Comparison of ENCODE assay signal across 8 mouse cellular contexts in the genomic region with DNA sequence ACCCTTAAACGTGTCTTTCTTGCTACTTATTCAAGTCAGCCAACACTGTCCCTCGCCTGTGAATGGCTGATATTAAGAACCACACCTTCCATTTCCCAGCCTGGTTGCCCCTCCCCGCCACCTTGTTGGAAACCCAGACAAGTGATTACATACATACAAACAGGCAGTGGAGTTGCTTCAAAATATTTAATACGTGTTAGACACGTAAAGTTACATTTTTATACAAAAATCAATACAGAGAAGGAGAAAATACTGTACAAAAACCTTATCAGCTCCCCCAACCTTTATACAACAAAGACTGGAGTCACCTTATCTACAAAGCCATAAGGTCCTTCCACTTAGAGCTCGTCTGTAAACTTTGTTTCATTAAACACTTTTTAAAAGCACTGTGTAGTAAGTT. TPM values are rescaled to one million over a fixed set of nuclear protein-coding genes. Genes with fewer than 3 reads are reported as not detected.
DNase-seq lines count a peak whose midpoint lies in the region; ATAC-seq and TF ChIP-seq lines count a peak whose summit lies in the region.

No protein-coding gene starts in this region.

- TF ChIP-seq EP300 in CH12.LX (IDR thresholded peaks at IDR 0.05; ENCODE audit: low read length) = no peak

- no peak for ATAC-seq in forebrain, embryonic 13.5 days
- ATAC-seq in liver, embryonic 15.5 days (ENCODE audit: insufficient read depth) = peak; percentile 41

- H3K4me1 ChIP-seq in CH12.LX (ENCODE audit: control insufficient read depth in 1 of 2, insufficient read depth in 2 of 2) = peaks cover 4 to 37% of the 10 kb centered on the region in 2 experiments; a peak in 3 of 4 replicates
- H3K4me1 ChIP-seq in forebrain, embryonic 13.5 days = peaks cover 57% of the 10 kb centered on the region
- H3K4me1 ChIP-seq in liver, embryonic 15.5 days (replicated peaks) = peaks cover 40% of the 10 kb centered on the region

- no peak; the same call in 1 of the 2 replicates for TF ChIP-seq RAD21 in CH12.LX (IDR thresholded peaks at IDR 0.05; ENCODE audit: low read depth, low read length)

- no peaks in the 10 kb centered on the region for H3K9me3 ChIP-seq in CH12.LX (replicated peaks; ENCODE audit: low read length)
- H3K9me3 ChIP-seq in forebrain, embryonic 13.5 days (replicated peaks) = no peaks in the 10 kb centered on the region
- H3K9me3 ChIP-seq in liver, embryonic 15.5 days (replicated peaks) = no peaks in the 10 kb centered on the region

- dilution Hi-C loops in CH12.LX (cut with MboI; ENCODE audit: extremely low pct_ligation_motif_present, extremely low pct_unique_long_range_greater_than_20kb, low sequenced_read_pairs) = no loop called here

- H3K36me3 ChIP-seq in CH12.LX (replicated peaks in 1 of 2; ENCODE audit: control insufficient read depth in 1 of 2, insufficient read depth in 1 of 2, low read length in 1 of 2) = peaks cover 0 to 9% of the 10 kb centered on the region in 2 experiments
- peaks cover 6% of the 10 kb centered on the region; the same call in 1 of the 2 replicates for H3K36me3 ChIP-seq in forebrain, embryonic 13.5 days (ENCODE audit: poor library complexity, severe bottlenecking)
- H3K36me3 ChIP-seq in liver, embryonic 15.5 days (replicated peaks) = peaks cover 4% of the 10 kb centered on the region; the same call in 1 of the 2 replicates

- H3K4me2 ChIP-seq in CH12.LX (ENCODE audit: insufficient read depth, low read depth, poor library complexity, severe bottlenecking) = peak overlapping the region; percentile 34
- H3K4me2 ChIP-seq in forebrain, embryonic 13.5 days = peak overlapping the region; percentile 69
- peak overlapping the region; percentile 76 for H3K4me2 ChIP-seq in liver, embryonic 15.5 days

- no peaks in the 10 kb centered on the region for H3K27me3 ChIP-seq in CH12.LX (replicated peaks)
- H3K27me3 ChIP-seq in forebrain, embryonic 13.5 days = no peaks in the 10 kb centered on the region
- no peaks in the 10 kb centered on the region for H3K27me3 ChIP-seq in liver, embryonic 15.5 days

- peak overlapping the region; percentile 90 for H3K9ac ChIP-seq in CH12.LX (ENCODE audit: insufficient read depth, low read depth)
- peak overlapping the region; percentile 100 for H3K9ac ChIP-seq in forebrain, embryonic 13.5 days
- H3K9ac ChIP-seq in liver, embryonic 15.5 days = peak overlapping the region; percentile 100

- WGBS in forebrain, embryonic 13.5 days = 17% methylated on average over 6 of the region's 6 CpGs
- WGBS in liver, embryonic 15.5 days (ENCODE audit: insufficient replicate concordance) = 6% methylated on average over 6 of the region's 6 CpGs

- no peak overlapping the region for H3K27ac ChIP-seq in CH12.LX (ENCODE audit: insufficient read depth, low read depth)
- 0 out of 2 replicates have a peak overlapping the region, but pooled peaks have one; percentile 81 for H3K27ac ChIP-seq in forebrain, embryonic 13.5 days
- H3K27ac ChIP-seq in liver, embryonic 15.5 days (replicated peaks) = peak overlapping the region; percentile 91

- peaks cover 23% of the 10 kb centered on the region for H3K79me2 ChIP-seq in CH12.LX (replicated peaks; ENCODE audit: control insufficient read depth, extremely low read depth, insufficient read depth, poor library complexity, severe bottlenecking)

- in situ Hi-C loops in CH12.LX (cut with MboI; ENCODE audit: low pct_ligation_motif_present, low pct_unique_long_range_greater_than_20kb, low sequenced_read_pairs) = loop anchor here (5.0 kb wide), 1 partner anchor 45 kb away; no protein-coding TSS in a partner anchor

- peak overlapping the region; percentile 75 to 95 (median 92) for H3K4me3 ChIP-seq in CH12.LX (replicated peaks in 1 of 3; ENCODE audit: low read depth in 2 of 3, low read length in 2 of 3, poor library complexity in 1 of 3)
- peak overlapping the region; percentile 98 for H3K4me3 ChIP-seq in forebrain, embryonic 13.5 days
- H3K4me3 ChIP-seq in liver, embryonic 15.5 days (replicated peaks) = peak overlapping the region; percentile 99

- DNase-seq in 3T3-L1 (ENCODE audit: low read depth, low spot score) (peak; percentile 72), CH12.LX (ENCODE audit: extremely low read depth) (peak; percentile 59)
- DNase-seq in spleen, postnatal 4 days (ENCODE audit: low spot score in 2 of 2) = peak; percentile 72 to 73
- no peak for DNase-seq in left cerebral cortex, adult 8-10 months (ENCODE audit: low spot score in 2 of 2)
- DNase-seq in thymus, postnatal 10 days (ENCODE audit: low spot score in 2 of 2) = no peak
- no peak for DNase-seq in left cerebral cortex, adult 9 months (ENCODE audit: low spot score in 2 of 2)

- TF ChIP-seq POLR2A in CH12.LX (IDR thresholded peaks at IDR 0.05; ENCODE audit: low read depth, low read length) = no peak

- no peak for TF ChIP-seq CTCF in CH12.LX (conservative IDR thresholded peaks at IDR 0.05 in 1 of 2, IDR thresholded peaks at IDR 0.05 in 1 of 2; ENCODE audit: low read depth in 2 of 2, low read length in 2 of 2)

TF ChIP-seq in CH12.LX, 34 proteins besides CTCF, POLR2A, EP300 and RAD21:
- TF ChIP-seq PAX5 (IDR thresholded peaks at IDR 0.05; ENCODE audit: low read length) (no peak), POLR2AphosphoS2 (IDR thresholded peaks at IDR 0.05; ENCODE audit: low read depth, low read length) (peak; percentile 27; the same call in 1 of the 2 replicates), CHD1 (IDR thresholded peaks at IDR 0.05; ENCODE audit: low read depth, low read length) (peak; percentile 58; the same call in 1 of the 2 replicates)

RNA-seq across cellular contexts. Expression of a gene that starts 2.1 kb away (rescaled TPM):
- total RNA-seq in CH12.LX (2012; rRNA removed) = 53.0 and 59.3 TPM in 2 replicates
- 47.7 and 54.2 TPM in 2 replicates for total RNA-seq in CH12.LX (2014; rRNA removed)
- 58.8 and 59.7 TPM in 2 replicates for polyA plus RNA-seq in CH12.LX (2012; ENCODE audit: insufficient read length, low read depth)
- 8.6 and 12.2 TPM in 2 replicates for polyA plus RNA-seq in forebrain, embryonic 13.5 days (2015; fragmentation: Nextera tagmentation; extraction: Ambion mirVana)
- 2.5 and 2.7 TPM in 2 replicates for polyA plus RNA-seq in liver, embryonic 15.5 days (2015; fragmentation: Nextera tagmentation; extraction: Ambion mirVana)
- total RNA-seq in left cerebral cortex, adult 8-10 months (2022) = 10 to 100 TPM; 43.5 to 50.4 (median 47.5) TPM

RNA-seq across cellular contexts. Expression of a gene that starts 49.3 kb away (rescaled TPM):
- 3.5 and 4.3 TPM in 2 replicates for total RNA-seq in CH12.LX (2012; rRNA removed)
- total RNA-seq in CH12.LX (2014; rRNA removed) = 7.1 and 7.9 TPM in 2 replicates
- 6.1 and 7.6 TPM in 2 replicates for polyA plus RNA-seq in CH12.LX (2012; ENCODE audit: insufficient read length, low read depth)
- 0.50 and 0.52 TPM in 2 replicates for polyA plus RNA-seq in forebrain, embryonic 13.5 days (2015; fragmentation: Nextera tagmentation; extraction: Ambion mirVana)
- polyA plus RNA-seq in liver, embryonic 15.5 days (2015; fragmentation: Nextera tagmentation; extraction: Ambion mirVana) = 0.71 and 0.76 TPM in 2 replicates
- 1 to 10 TPM; 4.2 to 5.1 (median 4.7) TPM for total RNA-seq in left cerebral cortex, adult 8-10 months (2022)

Comparison
In these comparisons a context has a peak if more than half of its experiments do, and no peak if none do; other contexts are left out.
1. DNase-seq: peak in 3T3-L1 (single experiment), CH12.LX (single experiment) and spleen, postnatal 4 days (2 of 2); none in left cerebral cortex, adult 8-10 months (0 of 2), thymus, postnatal 10 days (0 of 2) and left cerebral cortex, adult 9 months (0 of 2).
2. Peak in every context shown above with its lines, with median percentiles within 50 percentile points of each other: H3K4me2 ChIP-seq, H3K4me3 ChIP-seq and H3K9ac ChIP-seq.